In genomic region chr7:79255752-79256151, GRCm38 (mm10) we compare ENCODE assay signal across 1 mouse cellular context.
TF ChIP-seq lines count a peak whose summit lies in the region.

No protein-coding gene starts in this region.

TF ChIP-seq in MEL, 35 proteins besides CTCF, POLR2A, EP300 and RAD21 (continued from another document):
- no peak for TF ChIP-seq MEF2A (IDR thresholded peaks at IDR 0.05; ENCODE audit: extremely low read depth, insufficient replicate concordance, low read depth, low read length, poor library complexity, severe bottlenecking)
TF ChIP-seq in MEL: peak in this region for 0.
